Mouse (Mus musculus): ENCODE results near the gene Thada.
A peak's percentile ranks its signal among the peaks of the same experiment; 100 is the strongest.

DNA sequence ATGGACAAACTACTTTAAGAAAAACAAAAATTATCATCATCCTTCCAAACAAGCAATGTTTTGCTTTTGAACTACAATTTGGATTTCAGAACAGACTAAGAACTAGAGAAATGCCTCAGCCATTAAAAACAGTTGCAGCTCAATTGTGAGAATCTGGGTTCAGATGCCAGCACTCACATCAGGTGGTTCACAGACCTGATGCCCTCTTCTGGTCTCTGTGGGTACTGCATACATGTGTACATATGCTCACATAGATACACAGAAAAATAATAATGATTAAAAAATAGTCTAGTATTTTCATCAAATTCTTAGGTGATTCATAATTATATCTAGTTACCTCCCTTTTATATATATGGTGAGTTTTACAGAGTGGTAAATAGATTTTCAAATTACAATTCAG, 81.3 kb downstream of the Thada start:
- TF ChIP-seq CTCF (IDR thresholded peaks at IDR 0.05), result peak; percentile 72
- no peak for TF ChIP-seq EP300 (IDR thresholded peaks at IDR 0.05; ENCODE audit: insufficient read depth, low read depth, low read length)

Measured in heart, adult 2 months (tissue).